20 mouse cellular contexts compared by ENCODE assay signal in the genomic region with DNA sequence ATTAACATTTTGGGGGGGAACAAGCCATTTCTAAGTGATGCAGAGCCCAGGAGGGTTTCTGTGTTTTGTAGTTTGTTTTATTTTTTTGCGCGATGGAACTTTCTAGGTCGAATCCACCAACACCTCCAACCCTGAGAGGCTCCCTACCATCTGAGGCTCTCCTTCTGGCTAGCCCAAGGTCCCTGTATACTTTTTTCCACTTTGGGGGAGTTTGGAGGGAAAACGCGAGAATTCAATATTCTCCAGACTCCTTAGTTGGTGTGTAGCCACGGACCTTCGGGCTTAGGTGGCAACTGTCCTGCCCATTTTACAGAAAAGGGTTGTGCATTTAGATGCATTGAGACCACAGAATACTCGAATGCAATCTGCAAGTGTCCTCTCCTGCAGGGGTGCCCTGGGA. TPM values are rescaled to one million over a fixed set of nuclear protein-coding genes. Genes with fewer than 3 reads are reported as not detected.
DNase-seq lines count a peak whose midpoint lies in the region; ATAC-seq lines count a peak whose summit lies in the region.
"Had no signal": no experiment of that assay in that cellular context is flagged by ENCODE, and none has a peak within 500 bp of the region (broad histone marks: within the 10 kb centered on the region; RNA-seq: fewer than 3 reads in every experiment).

No protein-coding gene starts in this region.

- no peaks in the 10 kb centered on the region for H3K36me3 ChIP-seq in hindbrain, embryonic 13.5 days
- no peaks in the 10 kb centered on the region for H3K36me3 ChIP-seq in hindbrain, embryonic 11.5 days (ENCODE audit: control insufficient read depth, insufficient read depth, low read length)
- H3K36me3 ChIP-seq in neural tube, embryonic 15.5 days = no peaks in the 10 kb centered on the region
- H3K36me3 ChIP-seq: embryonic facial prominence, embryonic 13.5 days; heart, embryonic 10.5 days had no signal

- H3K4me2 ChIP-seq in hindbrain, embryonic 13.5 days = peak overlapping the region; percentile 67; the same call in 1 of the 2 replicates
- H3K4me2 ChIP-seq in hindbrain, embryonic 11.5 days (replicated peaks; ENCODE audit: low read depth, low read length) = no peak overlapping the region
- no peak overlapping the region for H3K4me2 ChIP-seq in neural tube, embryonic 15.5 days

- no peaks in the 10 kb centered on the region for H3K9me3 ChIP-seq in hindbrain, embryonic 13.5 days
- H3K9me3 ChIP-seq in hindbrain, embryonic 11.5 days (ENCODE audit: control insufficient read depth, low read length) = no peaks in the 10 kb centered on the region
- no peaks in the 10 kb centered on the region for H3K9me3 ChIP-seq in neural tube, embryonic 15.5 days (replicated peaks)
- H3K9me3 ChIP-seq: embryonic facial prominence, embryonic 13.5 days; heart, embryonic 10.5 days had no signal

- H3K4me3 ChIP-seq in hindbrain, embryonic 13.5 days = no peak overlapping the region
- H3K4me3 ChIP-seq in hindbrain, embryonic 11.5 days (ENCODE audit: low read depth, low read length) = no peak overlapping the region
- H3K4me3 ChIP-seq in neural tube, embryonic 15.5 days (replicated peaks) = no peak overlapping the region

- no peak overlapping the region for H3K9ac ChIP-seq in hindbrain, embryonic 13.5 days
- H3K9ac ChIP-seq in hindbrain, embryonic 11.5 days (ENCODE audit: low read depth, low read length) = no peak overlapping the region
- no peak overlapping the region for H3K9ac ChIP-seq in neural tube, embryonic 15.5 days (replicated peaks)

- peaks cover 72% of the 10 kb centered on the region for H3K4me1 ChIP-seq in hindbrain, embryonic 13.5 days (replicated peaks)
- H3K4me1 ChIP-seq in hindbrain, embryonic 11.5 days (replicated peaks; ENCODE audit: control insufficient read depth, insufficient read depth, low read length) = peaks cover 14% of the 10 kb centered on the region
- H3K4me1 ChIP-seq in neural tube, embryonic 15.5 days = peaks cover 69% of the 10 kb centered on the region

- peaks cover 75% of the 10 kb centered on the region for H3K27me3 ChIP-seq in hindbrain, embryonic 13.5 days
- peaks cover 78% of the 10 kb centered on the region for H3K27me3 ChIP-seq in hindbrain, embryonic 11.5 days (ENCODE audit: control insufficient read depth, insufficient read depth, low read length)
- H3K27me3 ChIP-seq in neural tube, embryonic 15.5 days (replicated peaks) = peaks cover 66% of the 10 kb centered on the region

- WGBS in hindbrain, embryonic 13.5 days = 5% methylated on average over 8 of the region's 8 CpGs
- WGBS in hindbrain, embryonic 11.5 days = 4% methylated on average over 8 of the region's 8 CpGs
- 10% methylated on average over 8 of the region's 8 CpGs for WGBS in neural tube, embryonic 15.5 days

- DNase-seq in embryo, embryonic 9.5 days (ENCODE audit: extremely low spot score) = peak; percentile 16
- DNase-seq in embryo, embryonic 10.5 days (ENCODE audit: low spot score) = no peak
- DNase-seq in hindbrain, embryonic 11.5 days (ENCODE audit: low spot score) = no peak
- peak; percentile 49 for DNase-seq in neural tube, embryonic 10.5 days (ENCODE audit: extremely low spot score, low spot score)
- DNase-seq in MN1 (ENCODE audit: low spot score) = no peak
- DNase-seq: adrenal gland, postnatal 25 days; layer of hippocampus, adult 9-11 months; thymus, adult 18-20 months had no signal

- no peak for ATAC-seq in hindbrain, embryonic 13.5 days (ENCODE audit: low FRiP score)
- ATAC-seq in hindbrain, embryonic 11.5 days (ENCODE audit: low FRiP score) = no peak
- no peak for ATAC-seq in neural tube, embryonic 15.5 days (ENCODE audit: low FRiP score)
- ATAC-seq: inflammation-experienced regulatory T-cells, adult 6 months had no signal

- no peak overlapping the region; the same call in 1 of the 2 replicates for H3K27ac ChIP-seq in hindbrain, embryonic 13.5 days
- no peak overlapping the region for H3K27ac ChIP-seq in hindbrain, embryonic 11.5 days (ENCODE audit: low read depth, low read length)
- H3K27ac ChIP-seq in neural tube, embryonic 15.5 days (replicated peaks) = no peak overlapping the region
- H3K27ac ChIP-seq: embryonic facial prominence, embryonic 13.5 days; gastrocnemius, adult 2 months; heart, embryonic 10.5 days had no signal

RNA-seq across cellular contexts. Expression of a gene that starts 12.5 kb away (rescaled TPM):
- polyA plus RNA-seq in hindbrain, embryonic 13.5 days (2015; fragmentation: Nextera tagmentation; extraction: Ambion mirVana) = 18.5 and 25.5 TPM in 2 replicates
- polyA plus RNA-seq in hindbrain, embryonic 11.5 days (2014; fragmentation: Nextera tagmentation; extraction: Ambion mirVana) = 6.6 and 7.4 TPM in 2 replicates
- 12.2 and 18.7 TPM in 2 replicates for polyA plus RNA-seq in neural tube, embryonic 15.5 days (2015; fragmentation: Nextera tagmentation; extraction: Ambion mirVana)
- polyA plus RNA-seq: heart, embryonic 16.5 days; inflammation-experienced regulatory T-cells, adult 6 months; kidney, embryonic 16.5 days; liver, adult 2 months; liver, embryonic 16.5 days; lung, embryonic 16.5 days; stomach, embryonic 16.5 days had no signal

Comparison
In these comparisons a context has a peak if more than half of its experiments do, and no peak if none do; other contexts are left out.
1. DNase-seq: peak in embryo, embryonic 9.5 days (single experiment) and neural tube, embryonic 10.5 days (single experiment); none in embryo, embryonic 10.5 days (single experiment), hindbrain, embryonic 11.5 days (single experiment) and MN1 (single experiment).